Mouse (Mus musculus): ENCODE measurements around the gene Naa35.

DNA sequence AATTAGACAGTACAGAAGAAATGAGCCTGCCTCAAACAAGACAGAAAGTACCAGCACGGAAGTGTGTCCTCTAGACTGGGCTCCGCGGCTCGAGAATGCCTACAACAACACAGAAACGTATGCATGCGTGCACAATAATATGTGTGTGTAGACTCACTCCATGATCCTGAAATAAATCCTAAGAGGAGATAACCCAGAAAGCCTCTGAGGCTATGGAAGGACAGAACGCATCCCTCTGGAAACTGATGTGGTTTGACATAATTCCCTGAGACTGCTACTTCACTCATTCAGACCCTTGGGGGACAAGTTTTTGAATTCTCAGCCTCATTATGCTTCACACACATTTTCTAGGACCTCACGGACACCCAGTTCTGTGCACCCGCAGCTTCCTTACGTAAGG lies 42.6 kb upstream of the Naa35 start:
- no peak for TF ChIP-seq POLR2A (IDR thresholded peaks at IDR 0.05; ENCODE audit: borderline replicate concordance, low read depth, low read length)
- no peak for TF ChIP-seq CTCF (IDR thresholded peaks at IDR 0.05; ENCODE audit: low read depth, low read length)

Measured in bone marrow macrophage, adult 2 months (primary cell).